Mouse (Mus musculus) liver, embryonic 11.5 days (tissue): ENCODE measurements around the gene Timm17a. TPM values are rescaled to one million over a fixed set of nuclear protein-coding genes. Genes with fewer than 3 reads are reported as not detected.

Experiments
- ATAC-seq: fragments of 200-750 bp; cut with Nextera tagmentation; replicated peaks from 2 replicates; pipeline ENCODE4 v1.8.0; 2017; ENCODE audit warnings: moderate number of reproducible peaks, mild to moderate bottlenecking, moderate TSS enrichment, moderate library complexity; ENCODE audit not compliant: low FRiP score
- DNase-seq: peaks from one replicate; pipeline ENCODE4 v3.0.0-alpha.2; 2017; ENCODE audit warnings: low spot score
- H3K27ac ChIP-seq: fragments of 300-500 bp; sonication (generic); 2 replicates; pipeline ENCODE4 v1.5.1; 2014; ENCODE audit warnings: mild to moderate bottlenecking, low read depth, low read length, control low read depth
- H3K27me3 ChIP-seq: fragments of 300-500 bp; sonication (generic); replicated peaks from 2 replicates; pipeline ENCODE4 v1.6.1; 2014; ENCODE audit warnings: low read length, mixed read lengths; ENCODE audit not compliant: control insufficient read depth, insufficient read depth
- H3K36me3 ChIP-seq: fragments of 300-500 bp; sonication (generic); 2 replicates; pipeline ENCODE4 v1.6.1; 2014; ENCODE audit warnings: mild to moderate bottlenecking, low read length, moderate library complexity, mixed read lengths; ENCODE audit not compliant: control insufficient read depth, insufficient read depth
- H3K4me1 ChIP-seq: fragments of 300-500 bp; sonication (generic); replicated peaks from 2 replicates; pipeline ENCODE4 v1.6.1; 2014; ENCODE audit warnings: low read length, mixed read lengths; ENCODE audit not compliant: control insufficient read depth, insufficient read depth
- H3K4me2 ChIP-seq: fragments of 300-500 bp; sonication (generic); 2 replicates; pipeline ENCODE4 v1.6.1; 2014; ENCODE audit warnings: mild to moderate bottlenecking, control low read depth, moderate library complexity
- H3K4me3 ChIP-seq: fragments of 300-500 bp; sonication (generic); 2 replicates; pipeline ENCODE4 v1.5.1; 2014; ENCODE audit warnings: low read depth, low read length, control low read depth
- H3K9ac ChIP-seq: fragments of 300-500 bp; sonication (generic); 2 replicates; pipeline ENCODE4 v1.6.1; 2014; ENCODE audit warnings: low read depth, low read length, control low read depth
- H3K9me3 ChIP-seq: fragments of 300-500 bp; sonication (generic); 2 replicates; pipeline ENCODE4 v1.6.1; 2016; ENCODE audit warnings: low read length, inconsistent platforms, mixed read lengths; ENCODE audit not compliant: control insufficient read depth
- WGBS: fragments of 180-500 bp; shearing (Covaris S2); extraction: QIAGEN DNeasy Blood & Tissue Kit; methylation state at CpG from one replicate; pipeline ENCODE4 v1.1.7; 2014; 5-methylcytosine and 5-hydroxymethylcytosine counted together
- polyA plus RNA-seq: library from polyadenylated mRNA; unstranded; fragments of >200 nt; fragmentation: Nextera tagmentation; extraction: Ambion mirVana; gene quantifications from 2 replicates; pipeline ENCODE4 v1.2.1, GENCODE M21; 2014

Timm17a gene
- polyA plus RNA-seq, 1 experiment from 2014 or later, result 258 TPM

- no peaks in the 10 kb centered on the region for H3K36me3 ChIP-seq
- H3K4me3 ChIP-seq, result no peak overlapping the region
- DNase-seq (no peak), ATAC-seq (no peak)
- 68% methylated on average over 6 of the region's 6 CpGs for WGBS
- H3K4me1 ChIP-seq, result no peaks in the 10 kb centered on the region
- H3K27ac ChIP-seq, result no peak overlapping the region
- H3K27me3 ChIP-seq, result no peaks in the 10 kb centered on the region
- no peaks in the 10 kb centered on the region for H3K9me3 ChIP-seq
- H3K9ac ChIP-seq, result no peak overlapping the region
- H3K4me2 ChIP-seq, result no peak overlapping the region
These were observed 17.0 kb upstream of the Timm17a start for GRCm38 (mm10) chr1:135330578-135330977.

DNA sequence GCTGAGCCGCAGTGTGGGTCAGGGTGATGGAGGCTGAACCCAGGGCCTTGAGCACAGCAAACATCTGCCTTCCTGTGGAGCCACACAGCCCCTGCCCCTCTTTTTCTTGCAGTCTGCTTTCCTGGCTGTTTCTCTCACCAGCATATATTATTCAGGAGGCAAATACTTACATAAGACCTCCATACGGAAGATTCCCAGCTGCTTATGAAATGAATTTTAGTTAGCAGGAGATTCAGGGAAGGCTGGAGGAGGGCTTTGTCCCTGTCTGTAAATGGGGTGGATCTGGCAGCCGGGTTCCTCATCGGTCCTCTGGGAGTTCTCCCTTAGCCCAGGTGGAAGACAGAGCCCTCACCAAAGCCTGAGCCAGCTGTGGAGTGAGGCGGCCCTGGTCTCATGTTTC, 14.8 kb upstream of the Timm17a start:
- H3K4me3 ChIP-seq, result no peak overlapping the region
- no peaks in the 10 kb centered on the region for H3K4me1 ChIP-seq
- no peak overlapping the region for H3K4me2 ChIP-seq
- DNase-seq (no peak), ATAC-seq (no peak)
- 68% methylated on average over 5 of the region's 5 CpGs for whole genome bisulfite sequencing
- no peak overlapping the region for H3K27ac ChIP-seq
- H3K9me3 ChIP-seq, result no peaks in the 10 kb centered on the region
- no peak overlapping the region for H3K9ac ChIP-seq
- H3K36me3 ChIP-seq, result no peaks in the 10 kb centered on the region
- H3K27me3 ChIP-seq, result peaks cover 11% of the 10 kb centered on the region

- Histone ChIP-seq H3K4me2 (no peak overlapping the region), H3K4me1 (no peaks in the 10 kb centered on the region), H3K27ac (no peak overlapping the region), H3K9me3 (no peaks in the 10 kb centered on the region), H3K36me3 (no peaks in the 10 kb centered on the region), H3K27me3 (peaks cover 14% of the 10 kb centered on the region), H3K4me3 (no peak overlapping the region), H3K9ac (no peak overlapping the region)
- ATAC-seq (no peak), DNase-seq (no peak)
- WGBS, result 78% methylated on average over 2 of the region's 2 CpGs
These were observed 12.4 kb upstream of the Timm17a start for GRCm38 (mm10) chr1:135325934-135326333.

DNA sequence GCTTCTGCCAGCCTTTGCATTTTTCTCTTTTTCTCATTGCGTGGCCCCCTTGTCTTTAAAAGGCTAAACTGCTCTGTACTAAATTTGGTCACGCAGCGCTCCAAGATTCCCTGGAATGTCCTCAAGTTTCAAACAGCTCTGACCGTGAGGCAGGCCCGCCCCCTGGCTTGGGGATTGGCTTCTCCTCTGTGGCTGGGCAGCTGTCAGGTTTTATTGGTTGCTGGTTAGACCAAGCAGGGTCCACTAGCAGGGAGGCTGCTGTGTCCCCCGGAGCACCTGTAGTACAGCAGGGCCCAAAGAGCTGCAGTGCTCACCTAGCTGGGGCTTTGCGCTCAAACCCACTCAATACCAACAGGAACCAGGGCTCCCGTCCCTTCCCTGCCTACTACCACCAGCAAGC, 11.0 kb upstream of the Timm17a start, which contains the start of gene Lmod1:
Gene Lmod1 (plus strand): TSS at position 237 of the 400 bp plus-strand sequence.
- no peak within 1 kb of the TSS; the same call in 1 of the 2 replicates for H3K4me2 ChIP-seq
- peaks cover 14% of the 10 kb centered on the region for H3K27me3 ChIP-seq
- H3K9ac ChIP-seq, result no peak within 1 kb of the TSS; the same call in 1 of the 2 replicates
- H3K4me3 ChIP-seq, result no peak within 1 kb of the TSS
- no peak for DNase-seq
- H3K9me3 ChIP-seq, result no peaks in the 10 kb centered on the region
- WGBS, result 23% methylated on average over 8 of the region's 8 CpGs
- no peaks in the 10 kb centered on the region for H3K4me1 ChIP-seq
- H3K27ac ChIP-seq, result no peak within 1 kb of the TSS
- no peaks in the 10 kb centered on the region for H3K36me3 ChIP-seq
- no peak for ATAC-seq

DNA sequence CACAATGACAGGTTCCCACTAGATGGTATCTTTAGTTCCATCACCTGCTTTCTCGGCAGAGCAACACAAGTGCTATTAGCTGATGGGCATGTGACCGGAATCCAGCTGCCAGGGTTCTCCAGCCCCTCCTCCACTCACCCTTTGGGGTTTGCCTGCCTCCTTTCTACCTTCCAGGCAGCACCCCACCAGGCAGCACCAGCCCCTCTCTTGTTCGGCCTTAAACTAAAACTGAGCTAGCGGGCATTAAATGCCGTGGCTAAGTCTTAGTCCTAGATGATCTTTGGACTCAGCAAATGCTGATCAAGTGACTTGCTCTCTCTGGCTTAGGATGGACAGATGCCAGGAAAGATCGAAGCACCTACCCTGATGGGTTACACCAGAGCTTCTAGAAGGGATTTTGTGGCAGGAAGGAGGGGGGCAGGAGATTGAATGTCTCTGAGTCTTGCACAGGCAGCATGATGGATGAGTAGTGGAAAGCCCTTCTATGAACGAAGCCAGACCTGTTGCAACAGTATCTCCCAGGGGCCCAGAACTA, 9.9 kb upstream of the Timm17a start:
- DNase-seq (no peak), ATAC-seq (no peak)
- no peaks in the 10 kb centered on the region for H3K9me3 ChIP-seq
- H3K4me3 ChIP-seq, result no peak overlapping the region
- no peaks in the 10 kb centered on the region for H3K4me1 ChIP-seq
- no peak overlapping the region for H3K27ac ChIP-seq
- H3K4me2 ChIP-seq, result no peak overlapping the region
- WGBS, result 72% methylated on average over 7 of the region's 7 CpGs
- H3K27me3 ChIP-seq, result peaks cover 14% of the 10 kb centered on the region
- H3K9ac ChIP-seq, result no peak overlapping the region
- no peaks in the 10 kb centered on the region for H3K36me3 ChIP-seq

DNA sequence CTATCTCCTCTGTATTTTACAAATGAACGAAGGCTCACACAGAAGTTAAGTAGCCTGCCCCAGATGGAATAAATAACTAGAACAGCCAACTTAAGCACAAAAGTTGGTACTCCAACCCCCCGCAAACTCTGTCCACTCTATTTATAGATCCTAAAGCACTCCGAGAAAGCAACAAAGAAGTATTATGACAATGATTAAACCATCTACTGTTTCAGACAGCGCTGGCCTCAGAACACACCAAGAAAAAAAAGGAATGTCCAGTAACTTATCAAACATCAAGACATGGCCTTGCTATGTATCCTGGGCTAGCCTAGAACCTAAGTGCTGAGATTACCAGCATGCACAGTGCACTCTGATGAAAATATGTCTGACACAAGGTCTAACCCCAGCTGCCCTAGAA, 1.4 kb downstream of the Timm17a start:
- no peak for DNase-seq
- H3K27me3 ChIP-seq, result no peaks in the 10 kb centered on the region
- H3K27ac ChIP-seq, result no peak overlapping the region
- WGBS, result 85% methylated on average over 4 of the region's 4 CpGs
- no peaks in the 10 kb centered on the region for H3K9me3 ChIP-seq
- ATAC-seq, result no peak
- peak overlapping the region; percentile 93 for H3K4me2 ChIP-seq
- peak overlapping the region; percentile 95 for H3K4me3 ChIP-seq
- peak overlapping the region; percentile 95 for H3K9ac ChIP-seq
- peaks cover 16% of the 10 kb centered on the region for H3K36me3 ChIP-seq
- H3K4me1 ChIP-seq, result peaks cover 11% of the 10 kb centered on the region

GRCm38 (mm10) chr1:135311356-135311755, 2.2 kb downstream of the Timm17a start:
- no peak overlapping the region for H3K9ac ChIP-seq
- peaks cover 20% of the 10 kb centered on the region for H3K36me3 ChIP-seq
- 73% methylated on average over 6 of the region's 6 CpGs for WGBS
- no peak overlapping the region for H3K27ac ChIP-seq
- no peak for DNase-seq
- ATAC-seq, result no peak
- no peaks in the 10 kb centered on the region for H3K9me3 ChIP-seq
- H3K4me3 ChIP-seq, result no peak overlapping the region
- no peaks in the 10 kb centered on the region for H3K27me3 ChIP-seq
- peaks cover 11% of the 10 kb centered on the region for H3K4me1 ChIP-seq
- H3K4me2 ChIP-seq, result no peak overlapping the region

GRCm38 (mm10) chr1:135290908-135291307, 22.7 kb downstream of the Timm17a start:
- Histone ChIP-seq H3K4me3 (no peak overlapping the region), H3K4me2 (no peak overlapping the region), H3K9ac (no peak overlapping the region), H3K9me3 (no peaks in the 10 kb centered on the region), H3K27ac (no peak overlapping the region), H3K4me1 (no peaks in the 10 kb centered on the region), H3K36me3 (0 out of 2 replicates have a peak, but pooled peaks cover 6% of the 10 kb centered on the region), H3K27me3 (no peaks in the 10 kb centered on the region)
- DNase-seq (no peak), ATAC-seq (no peak)
- 85% methylated on average over 5 of the region's 5 CpGs for WGBS

- Histone ChIP-seq H3K4me1 (no peaks in the 10 kb centered on the region), H3K4me3 (no peak overlapping the region), H3K9ac (no peak overlapping the region), H3K27ac (no peak overlapping the region), H3K9me3 (no peaks in the 10 kb centered on the region), H3K4me2 (no peak overlapping the region), H3K27me3 (no peaks in the 10 kb centered on the region), H3K36me3 (no peaks in the 10 kb centered on the region)
- ATAC-seq (no peak), DNase-seq (no peak)
- 61% methylated on average over 2 of the region's 2 CpGs for WGBS
These were observed 27.3 kb downstream of the Timm17a start for GRCm38 (mm10) chr1:135286311-135286710.
